Mouse (Mus musculus): ENCODE measurements around the gene Vmn1r25. TPM values are rescaled to one million over a fixed set of nuclear protein-coding genes. Genes with fewer than 3 reads are reported as not detected.
"Not testable (repeated sequence)": the region's sequence is repeated elsewhere in the genome, so short reads cannot be mapped to it uniquely, and the experiment has no call there.

The Vmn1r25 gene
- not detected in 2 replicates for polyA plus RNA-seq (2015; fragmentation: Nextera tagmentation; extraction: Ambion mirVana)

- no peak within 1 kb of the TSS for H3K9ac ChIP-seq (ENCODE audit: low read depth, low read length)
- ATAC-seq, result no peak
- H3K36me3 ChIP-seq (ENCODE audit: control insufficient read depth, insufficient read depth, low read length), result no peaks in the 10 kb centered on the region
- no peak within 1 kb of the TSS for H3K4me2 ChIP-seq (ENCODE audit: low read length)
- no peaks in the 10 kb centered on the region for H3K9me3 ChIP-seq (ENCODE audit: control insufficient read depth, low read length)
- H3K27ac ChIP-seq (ENCODE audit: low read depth, low read length), result no peak within 1 kb of the TSS
- WGBS, result 73% methylated on average over 3 of the region's 3 CpGs
- no peaks in the 10 kb centered on the region for H3K27me3 ChIP-seq (replicated peaks; ENCODE audit: control insufficient read depth, insufficient read depth, low read length)
- no peaks in the 10 kb centered on the region for H3K4me1 ChIP-seq (ENCODE audit: control insufficient read depth, insufficient read depth, low read depth, low read length)
- no peak within 1 kb of the TSS for H3K4me3 ChIP-seq (ENCODE audit: low read length)
These were observed at the start of gene Vmn1r25 for GRCm38 (mm10) chr6:57980710-57981109. Gene Vmn1r25, minus strand, starts transcription at chr6:57980810.

DNA sequence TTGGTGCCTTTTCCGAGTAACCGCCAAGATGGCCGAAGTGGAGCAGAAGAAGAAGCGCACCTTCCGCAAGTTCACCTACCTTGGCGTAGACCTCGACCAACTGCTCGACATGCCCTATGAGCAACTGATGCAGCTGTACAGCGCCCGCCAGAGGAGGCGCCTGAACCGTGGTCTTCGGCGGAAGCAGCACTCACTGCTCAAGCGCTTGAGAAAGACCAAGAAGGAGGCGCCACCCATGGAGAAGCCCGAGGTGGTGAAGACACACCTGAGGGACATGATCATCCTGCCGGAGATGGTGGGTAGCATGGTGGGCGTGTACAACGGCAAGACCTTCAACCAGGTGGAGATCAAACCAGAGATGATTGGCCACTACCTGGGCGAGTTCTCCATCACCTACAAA lies 36.9 kb upstream of the Vmn1r25 start:
- ATAC-seq; H3K4me3 ChIP-seq (ENCODE audit: low read length); H3K4me1 ChIP-seq (ENCODE audit: control insufficient read depth, insufficient read depth, low read depth, low read length); H3K36me3 ChIP-seq (ENCODE audit: control insufficient read depth, insufficient read depth, low read length); H3K4me2 ChIP-seq (ENCODE audit: low read length); H3K27ac ChIP-seq (ENCODE audit: low read depth, low read length); H3K27me3 ChIP-seq (replicated peaks; ENCODE audit: control insufficient read depth, insufficient read depth, low read length); H3K9me3 ChIP-seq (ENCODE audit: control insufficient read depth, low read length); H3K9ac ChIP-seq (ENCODE audit: low read depth, low read length): not testable (repeated sequence)
- 90% methylated on average over 20 of the region's 21 CpGs for WGBS

GRCm38 (mm10) chr6:58015059-58015458 lies 34.4 kb upstream of the Vmn1r25 start, which contains the start of gene Vmn1r26:
Gene Vmn1r26, minus strand, starts transcription at chr6:58015159.
- 94% methylated on average over 1 of the region's 1 CpGs for WGBS
- H3K27ac ChIP-seq (ENCODE audit: low read depth, low read length), result no peak within 1 kb of the TSS

DNA sequence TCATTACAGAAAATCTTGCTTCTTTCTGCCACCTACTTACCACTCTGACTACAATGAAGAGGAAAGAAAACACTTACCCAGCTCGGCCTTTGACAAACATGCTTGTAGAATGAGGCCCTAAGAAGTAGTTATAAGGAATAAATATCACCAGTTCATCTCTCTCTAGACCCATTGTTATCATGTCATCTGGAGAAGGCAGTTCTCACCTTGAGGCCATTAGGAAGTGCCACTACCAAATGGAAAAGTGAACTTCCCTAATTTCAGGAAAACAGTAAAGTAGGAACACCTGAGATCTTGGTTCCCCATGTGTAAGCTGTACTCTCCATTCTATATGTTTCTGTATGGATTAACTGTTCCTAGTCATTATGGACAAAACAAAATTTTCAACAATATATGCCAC lies 19.2 kb downstream of the Vmn1r25 start, which contains the start of gene Vmn1r24:
TSS of gene Vmn1r24 (minus strand) at position 101 of the 400 bp plus-strand sequence.
- not testable (repeated sequence) for H3K4me2 ChIP-seq (ENCODE audit: low read length); H3K36me3 ChIP-seq (ENCODE audit: control insufficient read depth, insufficient read depth, low read length); H3K4me3 ChIP-seq (ENCODE audit: low read length); H3K27me3 ChIP-seq (replicated peaks; ENCODE audit: control insufficient read depth, insufficient read depth, low read length); H3K9ac ChIP-seq (ENCODE audit: low read depth, low read length); H3K4me1 ChIP-seq (ENCODE audit: control insufficient read depth, insufficient read depth, low read depth, low read length); ATAC-seq; H3K27ac ChIP-seq (ENCODE audit: low read depth, low read length); H3K9me3 ChIP-seq (ENCODE audit: control insufficient read depth, low read length)
- 83% methylated on average over 1 of the region's 1 CpGs for WGBS

More at GRCm38 (mm10) chr6:58015059-58015458, 34.4 kb upstream of the Vmn1r25 start, which contains the start of gene Vmn1r26:
- H3K9ac ChIP-seq (ENCODE audit: low read depth, low read length), result no peak within 1 kb of the TSS
- H3K4me1 ChIP-seq (ENCODE audit: control insufficient read depth, insufficient read depth, low read depth, low read length), result no peaks in the 10 kb centered on the region
- H3K9me3 ChIP-seq (ENCODE audit: control insufficient read depth, low read length), result no peaks in the 10 kb centered on the region
- no peak within 1 kb of the TSS for H3K4me2 ChIP-seq (ENCODE audit: low read length)
- H3K4me3 ChIP-seq (ENCODE audit: low read length), result no peak within 1 kb of the TSS
- no peak for ATAC-seq
- no peaks in the 10 kb centered on the region for H3K27me3 ChIP-seq (replicated peaks; ENCODE audit: control insufficient read depth, insufficient read depth, low read length)
- no peaks in the 10 kb centered on the region for H3K36me3 ChIP-seq (ENCODE audit: control insufficient read depth, insufficient read depth, low read length)

Other genes with a start within 250 kb of the Vmn1r25 start
- gene Vopp1, start 155.7 kb downstream of the Vmn1r25 start, polyA plus RNA-seq (2015; fragmentation: Nextera tagmentation; extraction: Ambion mirVana), result 218 and 224 TPM in 2 replicates
- gene Vmn1r21, start 130.5 kb downstream of the Vmn1r25 start, polyA plus RNA-seq (2015; fragmentation: Nextera tagmentation; extraction: Ambion mirVana), result not detected in 2 replicates
- gene Vmn1r22, start 72.8 kb downstream of the Vmn1r25 start, polyA plus RNA-seq (2015; fragmentation: Nextera tagmentation; extraction: Ambion mirVana), result not detected in 2 replicates
- gene Vmn1r23, start 54.0 kb downstream of the Vmn1r25 start, polyA plus RNA-seq (2015; fragmentation: Nextera tagmentation; extraction: Ambion mirVana), result not detected in 2 replicates
- gene Vmn1r24, start 19.3 kb downstream of the Vmn1r25 start, polyA plus RNA-seq (2015; fragmentation: Nextera tagmentation; extraction: Ambion mirVana), result not detected in 2 replicates
- not detected in 2 replicates for gene Vmn1r26, start 34.3 kb upstream of the Vmn1r25 start, polyA plus RNA-seq (2015; fragmentation: Nextera tagmentation; extraction: Ambion mirVana)
- gene Vmn1r27, start 238.0 kb upstream of the Vmn1r25 start, polyA plus RNA-seq (2015; fragmentation: Nextera tagmentation; extraction: Ambion mirVana), result not detected in 2 replicates